Mouse (Mus musculus) layer of hippocampus, postnatal 25 days (tissue): ENCODE data around the gene Myo1b. TPM values are rescaled to one million over a fixed set of nuclear protein-coding genes. Genes with fewer than 3 reads are reported as not detected.
A peak's percentile ranks its signal among the peaks of the same experiment; 100 is the strongest.

Source experiments
- DNase-seq, 2 experiments: peaks; one replicate each; pipeline ENCODE4 v3.0.0; 2022; ENCODE audit warnings: mixed read lengths in 2 of 2, low spot score in 1 of 2; ENCODE audit errors: extremely low spot score in 1 of 2
- total RNA-seq, 2 experiments: library from RNA; stranded (reverse); gene quantifications; 2 replicates each; pipeline ENCODE4 v1.2.3; 2021

Myo1b gene
- 10 to 100 TPM; 12.5 to 17.6 TPM for total RNA-seq

GRCm38 (mm10) chr1:51915576-51916156, at the start of gene Myo1b:
Gene Myo1b, minus strand, starts transcription at chr1:51916071.
- DNase-seq = peak; percentile 17 to 18

GRCm38 (mm10) chr1:51964647-51965046, 48.8 kb upstream of the Myo1b start:
- DNase-seq = no peak

- DNase-seq = no peak
These were observed 31.2 kb upstream of the Myo1b start for GRCm38 (mm10) chr1:51947116-51947515.

GRCm38 (mm10) chr1:51944755-51945154, 28.9 kb upstream of the Myo1b start:
- peak in 1 of 2 experiments; percentile 59 for DNase-seq

- no peak for DNase-seq
These were observed 22.5 kb upstream of the Myo1b start for GRCm38 (mm10) chr1:51938357-51938756.

- no peak for DNase-seq
These were observed 19.1 kb upstream of the Myo1b start for GRCm38 (mm10) chr1:51935006-51935405.

GRCm38 (mm10) chr1:51934176-51934924, 18.5 kb upstream of the Myo1b start:
- DNase-seq = no peak

- DNase-seq = no peak
These were observed 17.0 kb upstream of the Myo1b start for GRCm38 (mm10) chr1:51932826-51933225.

GRCm38 (mm10) chr1:51931561-51931960, 15.7 kb upstream of the Myo1b start:
- DNase-seq = no peak

- no peak for DNase-seq
These were observed 14.7 kb upstream of the Myo1b start for GRCm38 (mm10) chr1:51930584-51930983.

- no peak for DNase-seq
These were observed 13.7 kb upstream of the Myo1b start for GRCm38 (mm10) chr1:51929557-51929956.

- DNase-seq = no peak
These were observed 6.9 kb upstream of the Myo1b start for GRCm38 (mm10) chr1:51922820-51923219.

GRCm38 (mm10) chr1:51916276-51916675, 405 bp upstream of the Myo1b start:
- no peak for DNase-seq

GRCm38 (mm10) chr1:51915051-51915575, 758 bp downstream of the Myo1b start:
- DNase-seq = peak; percentile 27 to 33

GRCm38 (mm10) chr1:51914095-51914494, 1.8 kb downstream of the Myo1b start:
- DNase-seq = no peak

- no peak for DNase-seq
These were observed 2.6 kb downstream of the Myo1b start for GRCm38 (mm10) chr1:51913071-51913814.

GRCm38 (mm10) chr1:51911331-51911730, 4.5 kb downstream of the Myo1b start:
- no peak for DNase-seq

- peak in 1 of 2 experiments; percentile 19 for DNase-seq
These were observed 6.7 kb downstream of the Myo1b start for GRCm38 (mm10) chr1:51909204-51909603.

- no peak for DNase-seq
These were observed 8.1 kb downstream of the Myo1b start for GRCm38 (mm10) chr1:51907821-51908220.

GRCm38 (mm10) chr1:51906206-51906906, 9.5 kb downstream of the Myo1b start:
- no peak for DNase-seq
